Mouse (Mus musculus) myocyte (in vitro differentiated cells): ENCODE results near the gene Draxin.

ENCODE experiments used
- MAX ChIP-seq: IDR thresholded peaks from one replicate; pipeline ENCODE4 v1.6.1; 2011; ENCODE audit warnings: low read depth, mild to moderate bottlenecking, control low read depth
- POLR2AphosphoS2 ChIP-seq: IDR thresholded peaks from one replicate; pipeline ENCODE4 v1.6.1; 2011; ENCODE audit warnings: low read depth, control low read depth; ENCODE audit not compliant: insufficient read length

DNA sequence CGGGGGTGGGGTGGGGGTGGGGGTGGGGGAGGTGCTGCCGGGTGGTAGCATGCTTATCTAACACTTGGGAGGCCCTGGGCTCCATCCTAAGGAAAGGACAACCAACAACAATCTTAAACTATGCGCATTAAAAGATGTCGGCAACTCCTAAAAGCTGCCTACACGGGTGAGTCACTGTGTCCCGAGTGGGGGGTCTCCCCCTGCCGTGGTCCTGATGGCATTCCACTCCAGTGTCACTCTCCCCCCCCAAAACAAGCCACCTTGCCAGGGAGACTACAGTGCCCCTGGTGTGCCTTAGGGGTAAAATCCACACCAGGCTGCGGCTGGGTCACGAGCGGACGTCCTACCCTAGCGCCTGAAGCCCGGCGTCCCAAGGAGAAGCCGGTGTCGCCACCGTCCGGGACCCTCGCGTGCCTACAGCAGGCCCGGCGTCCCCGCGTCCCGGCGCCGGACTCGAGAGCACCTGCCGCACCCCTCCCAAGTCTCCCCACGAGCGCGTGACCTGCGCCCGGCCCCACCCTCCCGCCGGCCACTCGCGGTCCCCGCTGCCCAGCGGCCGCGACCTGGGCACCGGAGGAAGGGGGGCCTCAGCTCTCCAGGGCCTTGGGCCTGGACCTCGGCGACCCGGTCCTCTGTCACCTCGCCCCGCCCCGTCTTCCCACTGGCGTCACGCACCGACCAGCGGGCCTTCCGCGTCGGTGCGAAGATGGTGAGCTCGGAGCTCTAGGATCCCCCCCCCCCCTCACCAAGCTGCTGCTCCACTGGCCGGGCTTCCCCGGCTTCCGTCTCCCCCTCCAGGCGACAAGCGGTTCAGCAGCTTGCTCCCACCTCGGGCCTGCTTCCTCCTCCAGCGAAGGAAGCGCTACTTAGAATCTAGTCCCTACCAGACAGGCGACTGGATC lies 21.0 kb upstream of the Draxin start, which contains the start of gene Fbxo6:
- TF ChIP-seq MAX (no peak), POLR2AphosphoS2 (no peak)
